Mouse (Mus musculus) spleen, adult 2 months (tissue): Measurements from ENCODE around the gene Sfxn1.

ENCODE experiments used
- CTCF ChIP-seq: fragments of 200-500 bp; IDR thresholded peaks from 2 replicates; pipeline ENCODE4 v1.5.1; 2011; ENCODE audit warnings: mild to moderate bottlenecking, inconsistent platforms; ENCODE audit not compliant: insufficient read depth, insufficient read length, insufficient replicate concordance; ENCODE audit errors: extremely low read depth
- POLR2A ChIP-seq: fragments of 200-500 bp; IDR thresholded peaks from 2 replicates; pipeline ENCODE4 v1.6.1; 2011; ENCODE audit warnings: low read depth, low read length, inconsistent platforms

DNA sequence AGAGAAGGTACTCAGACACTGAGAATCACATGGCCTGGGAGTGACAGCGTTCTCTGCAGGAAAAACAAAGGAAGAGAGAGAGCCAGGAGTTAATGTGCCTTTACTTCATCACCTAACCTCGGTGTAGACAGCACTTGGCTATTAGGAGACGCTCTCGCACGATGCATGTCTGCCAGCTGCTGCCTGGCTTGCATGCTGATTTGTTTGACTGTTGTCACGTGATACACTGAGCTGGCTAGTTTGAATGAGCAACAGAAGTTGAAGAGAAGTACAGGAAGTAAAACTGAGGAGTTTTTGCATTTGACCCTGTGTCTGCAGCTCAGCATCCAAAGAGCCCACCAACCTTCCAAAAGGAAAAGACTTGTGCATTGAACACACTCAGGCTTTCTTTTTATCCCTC lies 23.3 kb downstream of the Sfxn1 start:
- TF ChIP-seq CTCF (no peak), POLR2A (no peak)
